Mouse (Mus musculus): ENCODE measurements around the gene Gm49721. TPM values are rescaled to one million over a fixed set of nuclear protein-coding genes. Genes with fewer than 3 reads are reported as not detected.
"Not testable (repeated sequence)": the region's sequence is repeated elsewhere in the genome, so short reads cannot be mapped to it uniquely, and the experiment has no call there.

The Gm49721 gene
- 1.1 and 1.3 TPM in 2 replicates for polyA plus RNA-seq (2012; rRNA removed)

DNA sequence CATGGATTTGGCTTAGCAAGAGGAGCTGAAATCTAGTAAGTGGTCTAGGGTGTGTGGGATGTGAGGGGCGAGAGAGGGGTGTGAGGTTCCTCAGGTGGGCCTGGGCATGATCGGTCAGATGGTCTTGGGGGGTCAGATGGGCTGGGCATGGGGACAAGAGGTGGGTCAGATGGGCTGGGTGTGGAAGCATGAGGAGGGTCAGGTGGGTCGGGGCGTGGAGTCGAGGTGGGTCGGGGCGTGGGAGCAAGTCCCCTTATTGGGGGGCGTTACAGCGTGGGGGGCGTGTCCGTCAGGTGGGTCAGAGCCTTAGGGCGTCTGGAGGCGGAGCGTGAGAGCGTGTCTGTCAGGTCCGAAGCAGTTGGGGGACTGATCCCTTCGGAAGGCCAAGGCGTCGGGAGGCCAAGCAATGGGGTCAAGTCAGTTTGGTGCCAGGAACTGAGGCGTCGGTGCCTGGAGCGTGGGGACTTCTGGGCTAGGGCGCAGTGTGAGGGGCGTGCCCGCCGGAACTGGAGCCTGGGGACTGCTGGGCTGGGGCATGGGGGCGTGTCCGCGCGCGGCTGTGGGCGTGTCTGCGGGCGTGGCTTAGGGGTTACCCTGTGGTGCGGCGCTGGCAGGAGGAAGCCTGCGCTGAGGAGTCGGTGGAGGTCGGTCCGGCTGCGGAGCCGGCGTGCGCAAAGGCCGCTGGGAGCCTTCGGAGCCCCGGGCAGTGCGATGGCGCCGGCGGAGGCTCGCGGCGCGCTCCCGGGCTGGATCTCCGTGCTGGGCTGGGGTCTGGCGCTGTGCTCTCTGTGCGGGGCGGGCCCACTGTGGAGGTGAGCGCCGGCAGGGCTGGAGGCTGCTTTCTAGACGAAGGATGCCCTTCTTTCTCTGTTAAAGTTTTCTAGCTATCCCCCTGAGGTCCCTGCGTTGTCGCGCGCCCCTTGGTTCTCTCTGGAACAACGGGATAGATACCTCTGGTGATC, at the start of gene Gm49721:
Gene Gm49721, plus strand, starts transcription at position 618 of the 962 bp plus-strand sequence.
- peak; percentile 35 to 44 for DNase-seq (ENCODE audit: extremely low spot score in 1 of 2, low spot score in 1 of 2)

DNA sequence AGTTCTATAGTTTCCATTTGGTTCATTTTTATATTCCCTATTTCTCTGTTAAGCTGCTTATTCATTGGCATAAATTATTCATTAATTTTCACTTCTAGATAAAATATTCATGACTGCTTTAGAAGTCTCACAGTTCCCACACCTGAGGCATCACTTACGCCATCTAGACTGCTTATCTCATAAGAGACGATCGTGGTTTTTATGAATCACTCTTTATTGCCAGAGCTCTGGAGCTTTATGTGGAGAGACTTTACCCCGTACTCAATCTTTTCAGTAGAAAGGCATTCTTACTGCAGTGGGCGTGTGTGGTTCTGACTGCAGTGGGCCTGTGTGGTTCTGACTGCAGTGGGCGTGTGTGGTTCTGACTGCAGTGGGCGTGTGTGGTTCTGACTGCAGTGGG, 47.1 kb upstream of the Gm49721 start:
- not testable (repeated sequence) for DNase-seq (ENCODE audit: extremely low spot score in 1 of 2, low spot score in 1 of 2)

DNA sequence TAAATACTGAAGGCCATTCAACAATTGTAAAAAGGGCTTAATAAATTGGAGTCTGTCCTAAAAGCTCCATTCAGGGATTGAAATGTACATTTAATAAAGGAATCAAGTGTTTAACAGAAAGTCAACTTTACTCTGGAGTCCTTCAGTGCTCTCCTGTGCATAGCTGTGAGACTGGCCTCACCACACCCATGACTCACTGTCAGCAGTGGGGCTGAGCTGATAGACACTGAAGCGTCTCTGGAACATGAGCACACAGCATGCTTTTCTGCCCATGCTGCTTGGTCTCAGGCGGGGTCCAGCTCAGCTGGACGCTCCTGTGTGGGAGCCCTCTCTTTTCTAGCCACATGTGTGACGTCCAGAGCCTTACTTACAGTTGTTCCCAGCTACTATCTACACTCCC, 36.1 kb upstream of the Gm49721 start:
- DNase-seq (ENCODE audit: extremely low spot score in 1 of 2, low spot score in 1 of 2): not testable (repeated sequence)

DNA sequence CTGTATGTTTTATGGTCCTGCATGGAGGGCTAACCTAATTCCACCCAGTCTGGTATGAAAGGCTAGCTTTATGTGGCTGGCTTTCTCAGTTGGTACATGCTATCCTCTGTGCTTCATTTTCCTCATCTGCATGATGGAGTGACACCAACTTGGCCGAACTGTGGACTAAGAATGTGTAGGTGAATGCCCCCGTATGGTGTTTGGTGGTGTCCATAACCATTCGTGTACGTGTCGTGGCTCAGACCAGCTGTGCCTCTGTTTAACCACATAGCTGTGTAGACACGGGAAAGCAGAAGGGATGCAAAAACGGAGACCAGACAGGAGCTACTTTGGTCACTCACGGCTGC, 31.1 kb upstream of the Gm49721 start:
- DNase-seq (ENCODE audit: extremely low spot score in 1 of 2, low spot score in 1 of 2): not testable (repeated sequence)

DNA sequence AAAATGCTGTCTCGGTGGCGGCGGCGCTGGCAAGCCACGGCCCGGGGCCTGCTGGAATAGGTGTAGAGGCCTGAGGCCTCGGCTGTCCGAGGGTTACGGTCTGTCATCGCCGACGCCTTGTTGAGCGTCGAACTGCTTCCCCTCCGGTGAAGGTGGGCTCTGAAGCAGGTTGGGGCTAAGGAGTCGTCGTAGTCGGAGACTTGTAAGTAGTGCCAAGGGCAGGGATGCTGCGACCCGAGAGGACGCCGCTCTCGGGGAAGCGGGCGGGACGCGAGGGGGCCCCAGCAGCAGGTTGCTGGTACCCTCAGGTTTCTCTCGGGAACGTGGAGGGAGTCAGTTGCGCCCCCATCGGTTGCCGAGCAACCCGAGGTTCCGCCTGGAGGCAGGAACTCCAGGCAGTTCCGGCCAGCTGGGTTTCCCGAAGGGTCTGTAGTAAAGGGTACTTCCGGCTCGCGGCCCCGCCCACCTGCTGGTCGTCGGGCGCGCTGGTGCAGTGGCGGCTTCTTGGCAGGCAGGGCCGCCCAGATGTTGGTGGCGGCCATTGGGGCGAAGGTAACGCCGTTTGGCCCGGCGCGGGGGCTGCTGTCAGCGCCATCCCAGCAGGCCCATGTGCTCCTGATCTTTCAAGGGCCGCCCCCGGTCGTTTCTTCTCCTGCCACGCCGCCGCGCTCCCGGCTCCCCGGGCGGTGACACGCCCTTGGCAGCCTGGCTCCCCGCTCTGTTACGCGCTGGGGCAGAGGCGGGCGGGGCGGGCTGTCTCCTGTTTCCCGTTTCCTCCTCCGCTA, 30.5 kb upstream of the Gm49721 start, which contains the start of gene Rsph3b:
Gene Rsph3b, minus strand, starts transcription at position 699 of the 785 bp plus-strand sequence.
- peak; percentile 59 to 78 for DNase-seq (ENCODE audit: extremely low spot score in 1 of 2, low spot score in 1 of 2)

DNA sequence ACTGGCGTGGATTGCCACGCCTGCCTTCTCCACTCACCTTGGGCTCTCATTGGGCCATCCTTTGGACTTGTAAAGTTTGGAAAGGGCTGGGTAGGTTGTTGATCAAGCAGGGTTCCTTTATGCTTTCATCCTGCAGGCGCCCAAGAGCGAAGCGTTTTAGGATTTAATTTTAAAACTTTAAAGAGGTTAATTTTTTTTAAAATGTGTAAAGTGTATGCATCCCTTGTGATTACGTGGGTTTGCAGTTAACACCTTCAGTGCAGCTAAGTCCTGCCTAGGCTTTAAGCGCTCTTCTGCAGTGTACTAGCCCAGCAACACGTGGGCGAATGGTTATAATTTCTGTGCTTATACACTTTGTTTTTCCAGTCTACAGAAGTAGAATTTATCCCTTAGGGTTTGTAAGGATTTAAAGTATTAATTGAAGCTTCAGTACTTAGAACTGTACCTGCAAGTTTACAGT, 29.9 kb upstream of the Gm49721 start:
- DNase-seq (ENCODE audit: extremely low spot score in 1 of 2, low spot score in 1 of 2): not testable (repeated sequence)

DNA sequence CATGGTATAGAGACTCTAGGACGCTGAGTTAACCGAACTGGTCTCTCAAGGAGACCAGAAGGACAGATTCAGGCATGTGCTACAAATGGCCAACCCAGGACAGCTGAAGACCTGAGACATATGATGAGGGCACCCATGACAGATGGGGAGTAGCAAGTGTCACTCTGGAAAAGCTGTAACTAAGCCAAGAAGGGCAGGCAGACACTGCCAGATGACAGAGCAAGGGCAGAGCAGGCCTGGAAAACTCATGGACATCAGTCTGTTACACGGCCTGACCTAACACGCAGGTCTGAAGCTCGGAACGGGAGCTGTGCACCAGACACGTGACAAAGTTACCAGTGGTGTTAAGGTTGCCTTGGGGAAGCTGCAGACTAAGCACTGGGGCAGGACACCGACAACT, 19.8 kb upstream of the Gm49721 start:
- not testable (repeated sequence) for DNase-seq (ENCODE audit: extremely low spot score in 1 of 2, low spot score in 1 of 2)

DNA sequence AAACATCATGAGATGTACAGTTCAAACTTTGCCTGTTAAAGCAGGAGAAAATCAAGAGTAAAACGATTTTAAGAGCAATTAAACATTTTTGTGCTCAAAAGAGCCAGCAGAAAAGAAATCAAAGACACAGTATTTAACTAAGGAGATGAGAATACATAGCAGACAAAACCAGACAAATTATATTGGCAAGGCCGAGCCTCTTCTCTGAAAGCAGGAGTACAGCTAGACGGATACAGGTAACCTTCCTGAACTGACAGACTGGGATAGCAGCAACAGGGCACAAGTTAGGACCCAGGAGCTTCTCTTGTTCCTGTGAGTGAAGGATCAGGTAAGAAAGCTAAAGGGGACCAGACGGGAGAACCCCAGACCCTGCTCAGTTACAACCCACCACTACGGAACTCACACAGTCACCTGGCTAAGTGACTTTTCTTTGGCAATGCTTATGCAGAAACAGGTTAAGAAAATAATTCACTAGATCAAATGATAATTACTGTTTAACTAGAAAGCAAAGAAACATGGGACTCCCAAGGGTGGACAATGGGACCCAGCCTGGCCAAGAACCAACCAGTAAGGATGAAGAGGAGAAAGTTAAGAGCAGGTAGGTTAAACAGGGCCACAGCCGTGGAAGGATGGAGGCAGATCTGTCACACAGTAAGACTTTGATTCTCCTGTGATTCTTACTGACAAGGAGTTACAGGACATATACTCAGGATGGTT, 19.0 kb upstream of the Gm49721 start:
- DNase-seq (ENCODE audit: extremely low spot score in 1 of 2, low spot score in 1 of 2): not testable (repeated sequence)

DNA sequence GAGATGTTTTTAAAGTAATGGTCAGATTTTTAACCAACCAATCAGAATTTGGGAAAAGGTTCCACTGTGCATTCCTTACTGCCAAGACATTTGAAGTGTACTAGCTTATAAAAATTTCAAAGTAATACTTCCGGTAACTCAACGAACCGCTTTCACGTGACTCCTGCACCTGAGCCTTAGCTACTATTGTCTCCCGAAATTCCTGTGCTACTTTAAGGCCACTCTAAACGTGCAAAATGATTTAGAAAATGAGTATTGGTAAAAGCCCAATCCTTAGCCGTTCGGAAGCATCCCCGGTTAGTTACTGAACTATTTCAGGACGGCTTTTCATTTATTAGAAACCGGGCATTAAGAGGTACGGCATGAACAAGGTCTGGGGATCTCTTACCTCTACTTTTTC, 18.4 kb upstream of the Gm49721 start:
- DNase-seq (ENCODE audit: extremely low spot score in 1 of 2, low spot score in 1 of 2): not testable (repeated sequence)

DNA sequence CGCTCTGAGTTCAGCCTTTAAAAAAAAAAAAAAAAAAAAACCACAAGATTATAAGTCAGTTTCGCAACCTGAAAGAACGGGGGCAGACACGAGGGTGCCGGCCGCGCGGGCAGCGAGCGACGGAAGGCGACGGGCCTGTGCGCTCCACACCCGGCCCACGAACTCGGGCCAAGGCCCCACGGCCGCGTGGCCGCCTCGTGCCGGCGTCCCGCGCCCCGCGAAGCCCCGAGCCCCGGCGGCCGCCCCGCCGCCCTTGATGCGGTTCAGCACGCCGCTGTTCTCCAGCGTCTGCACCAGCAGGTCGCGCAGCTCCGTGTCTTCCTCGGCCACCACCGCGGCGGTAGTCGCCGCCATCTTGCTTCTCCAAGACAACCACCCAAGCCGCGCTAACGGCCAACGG, 17.9 kb upstream of the Gm49721 start, which contains the start of gene Tagap1:
Gene Tagap1, minus strand, starts transcription at position 381 of the 400 bp plus-strand sequence.
- DNase-seq (ENCODE audit: extremely low spot score in 1 of 2, low spot score in 1 of 2): not testable (repeated sequence)

DNA sequence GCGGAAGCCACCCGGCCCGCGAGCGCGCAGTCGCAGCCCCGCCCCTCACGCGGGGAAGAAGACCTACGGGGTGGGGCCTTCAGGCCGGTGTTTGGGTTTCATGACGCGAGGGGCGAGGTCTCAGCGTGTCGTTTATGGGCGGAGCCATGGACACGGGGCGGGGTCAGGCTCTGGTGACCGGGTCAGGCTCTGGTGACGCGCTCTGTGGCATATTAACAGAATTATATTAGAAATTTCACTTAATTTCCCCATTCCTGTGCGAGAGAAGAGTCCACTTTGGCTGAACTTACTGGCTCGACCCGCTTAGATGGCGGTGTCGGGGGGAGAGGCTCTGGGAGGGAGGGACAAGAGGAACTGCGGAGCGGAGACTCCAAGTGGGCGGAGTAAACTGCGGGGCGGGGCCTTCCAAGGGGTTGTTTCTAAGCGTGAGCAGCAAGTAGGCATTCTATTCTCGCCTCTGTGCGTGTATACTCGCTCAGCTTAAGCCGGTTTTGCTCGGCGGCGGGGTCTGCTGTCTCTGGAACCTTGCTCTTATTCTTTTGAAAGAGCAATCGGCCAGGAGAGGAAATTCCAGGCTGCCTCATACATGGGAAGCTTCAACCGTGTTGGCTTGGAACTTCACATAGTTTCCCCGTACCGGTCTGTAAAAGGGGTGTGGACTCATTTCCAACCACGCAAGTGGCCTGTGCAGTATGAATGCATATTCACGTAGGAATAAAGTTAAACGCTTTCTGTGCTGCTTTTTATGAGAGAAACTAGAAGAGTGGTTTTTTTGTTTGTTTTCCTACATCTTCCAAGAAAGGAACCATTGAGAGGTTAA, 17.3 kb upstream of the Gm49721 start:
- not testable (repeated sequence) for DNase-seq (ENCODE audit: extremely low spot score in 1 of 2, low spot score in 1 of 2)

DNA sequence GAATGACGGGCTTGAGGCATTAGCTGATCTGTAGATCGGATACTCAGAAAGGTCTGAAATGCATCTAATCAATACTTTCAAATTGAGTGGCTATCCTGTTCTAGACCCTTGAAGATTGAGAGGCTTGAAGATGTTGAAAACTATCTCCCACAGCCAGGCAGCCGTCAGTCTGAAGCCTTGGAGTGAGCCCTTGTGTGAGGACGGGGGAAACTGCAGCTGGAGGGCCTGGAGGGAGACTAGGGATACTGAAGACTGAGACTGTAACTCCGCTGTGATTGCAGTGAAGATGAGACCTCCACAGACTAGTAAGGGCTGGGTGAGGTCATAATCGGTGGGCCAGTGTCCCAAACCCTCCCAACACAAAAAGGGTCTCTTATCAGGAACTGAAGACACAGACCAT, 16.4 kb upstream of the Gm49721 start:
- not testable (repeated sequence) for DNase-seq (ENCODE audit: extremely low spot score in 1 of 2, low spot score in 1 of 2)

DNA sequence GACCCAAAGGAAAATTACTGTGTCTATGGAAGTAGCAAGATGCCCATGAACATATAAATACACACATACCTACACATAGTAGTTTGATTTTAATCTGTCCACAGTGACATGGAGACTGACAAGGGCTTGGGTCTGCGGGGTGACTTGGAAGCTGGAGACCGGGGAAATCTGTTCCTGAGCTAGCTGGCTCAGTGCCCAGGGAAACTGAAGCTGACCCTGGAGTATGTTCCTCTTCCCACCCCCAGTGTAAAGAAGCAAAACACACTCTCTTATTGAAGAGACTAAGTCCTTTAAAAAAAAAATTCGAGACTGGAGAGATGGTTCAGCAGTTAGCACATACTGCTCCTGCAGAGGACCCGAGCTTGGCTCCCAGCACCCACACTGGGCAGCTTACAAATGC, 15.8 kb upstream of the Gm49721 start:
- not testable (repeated sequence) for DNase-seq (ENCODE audit: extremely low spot score in 1 of 2, low spot score in 1 of 2)

DNA sequence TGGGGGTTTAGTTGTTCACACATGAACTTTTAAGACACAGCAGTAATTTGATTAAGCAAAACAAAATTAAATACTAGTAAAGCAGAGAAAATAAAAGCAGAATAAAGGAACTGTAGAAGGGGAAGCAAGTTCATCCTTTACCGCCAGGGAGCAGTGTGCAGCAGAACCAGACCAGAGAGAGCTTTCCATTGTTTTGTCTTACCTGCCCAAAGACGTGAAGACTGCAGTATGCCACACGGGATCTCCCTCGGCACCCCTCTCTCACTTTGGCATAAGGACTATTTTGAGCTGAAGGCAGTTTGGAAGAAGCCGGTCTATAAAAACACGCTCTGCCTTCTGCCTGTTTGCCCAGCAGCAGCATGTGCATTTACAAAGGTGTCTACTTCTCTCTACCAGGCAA, 13.3 kb upstream of the Gm49721 start:
- peak in 1 of 2 experiments; percentile 42 for DNase-seq (ENCODE audit: extremely low spot score in 1 of 2, low spot score in 1 of 2)

DNA sequence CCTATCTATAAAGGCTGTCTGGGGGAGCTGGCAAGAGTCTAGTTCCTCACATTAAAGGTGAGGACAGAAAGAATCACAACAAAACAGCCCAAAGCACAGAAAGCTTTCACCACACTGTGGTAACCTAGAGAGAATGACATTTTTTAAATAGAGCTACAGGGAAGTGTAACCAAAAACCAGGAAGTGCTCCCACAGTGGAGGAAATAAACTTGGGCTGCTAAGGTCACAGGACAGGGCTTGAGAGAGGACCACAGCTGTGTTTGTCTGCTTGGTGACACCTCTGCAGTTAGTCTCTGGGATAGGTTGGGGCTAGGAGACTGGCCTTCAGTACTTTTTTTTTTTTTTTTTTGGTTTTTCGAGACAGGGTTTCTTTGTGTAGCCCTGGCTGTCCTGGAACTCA, 11.0 kb upstream of the Gm49721 start:
- DNase-seq (ENCODE audit: extremely low spot score in 1 of 2, low spot score in 1 of 2): not testable (repeated sequence)

DNA sequence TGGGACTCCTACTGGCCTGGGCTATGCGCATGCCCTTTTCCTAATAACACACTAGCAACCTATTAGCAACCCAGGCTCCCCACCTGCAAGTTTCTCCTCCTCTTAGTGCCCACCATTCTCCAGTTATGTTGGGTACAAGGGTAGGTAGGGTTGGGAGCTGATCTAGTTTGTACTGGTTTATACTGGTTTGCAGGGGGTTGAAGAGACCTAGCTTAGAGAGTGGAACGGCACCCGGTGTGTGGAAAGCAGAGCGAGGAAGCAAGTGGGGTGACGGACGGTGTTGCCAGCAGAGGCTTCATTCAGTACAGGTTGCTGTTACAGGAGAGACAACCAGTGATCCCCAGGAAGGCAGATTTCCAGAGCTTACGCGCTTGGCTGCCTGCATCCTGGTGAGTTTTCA, 8.4 kb upstream of the Gm49721 start, which contains the start of gene Rnaset2b:
Gene Rnaset2b, plus strand, starts transcription at position 301 of the 400 bp plus-strand sequence.
- DNase-seq (ENCODE audit: extremely low spot score in 1 of 2, low spot score in 1 of 2): not testable (repeated sequence)

DNA sequence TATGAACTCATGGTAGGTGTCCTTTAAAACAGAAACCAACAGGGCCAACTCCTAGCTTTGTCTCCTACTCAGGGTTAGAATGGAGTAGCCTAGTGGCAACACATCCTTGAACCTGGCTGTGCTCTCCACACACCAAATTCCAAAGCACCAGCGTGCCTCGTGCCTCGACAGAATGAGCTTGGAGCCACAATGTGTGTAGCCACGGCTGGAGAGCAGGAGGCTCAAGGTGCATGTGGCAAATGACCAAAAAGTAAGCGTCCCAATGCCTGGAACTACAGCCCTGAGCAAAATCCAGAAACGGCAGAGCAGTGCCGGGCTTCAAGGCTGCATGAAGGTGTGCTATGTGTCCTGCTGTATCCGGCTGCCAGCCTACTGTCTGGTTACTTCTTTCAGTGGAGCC, 7.5 kb upstream of the Gm49721 start:
- DNase-seq (ENCODE audit: extremely low spot score in 1 of 2, low spot score in 1 of 2): not testable (repeated sequence)

DNA sequence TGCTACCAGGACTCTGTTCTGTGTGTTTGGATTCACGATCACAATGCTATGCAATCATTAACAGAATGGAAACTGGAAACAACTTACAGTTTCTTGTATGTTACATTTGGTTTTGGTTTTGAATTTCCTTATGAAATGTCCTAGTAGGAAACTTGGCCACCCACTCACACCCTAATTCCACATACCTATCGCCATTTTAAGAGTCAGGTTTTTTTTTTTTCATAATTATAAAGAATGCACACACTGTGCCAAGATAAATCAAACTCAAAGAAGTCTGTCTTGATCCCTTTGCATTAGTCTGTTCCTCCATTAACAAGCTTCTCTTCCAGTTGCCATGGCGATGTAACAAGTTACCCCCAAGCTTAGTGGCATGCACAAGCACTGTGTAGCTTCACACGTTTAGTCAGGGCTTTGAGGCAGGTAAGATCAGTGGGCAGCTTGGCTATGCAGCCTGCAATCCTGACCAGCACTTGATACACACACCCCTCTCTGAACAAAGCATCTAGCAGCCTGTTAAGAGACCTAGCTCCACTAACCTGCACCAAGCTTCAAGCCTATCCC, 5.8 kb upstream of the Gm49721 start:
- DNase-seq (ENCODE audit: extremely low spot score in 1 of 2, low spot score in 1 of 2): not testable (repeated sequence)

DNA sequence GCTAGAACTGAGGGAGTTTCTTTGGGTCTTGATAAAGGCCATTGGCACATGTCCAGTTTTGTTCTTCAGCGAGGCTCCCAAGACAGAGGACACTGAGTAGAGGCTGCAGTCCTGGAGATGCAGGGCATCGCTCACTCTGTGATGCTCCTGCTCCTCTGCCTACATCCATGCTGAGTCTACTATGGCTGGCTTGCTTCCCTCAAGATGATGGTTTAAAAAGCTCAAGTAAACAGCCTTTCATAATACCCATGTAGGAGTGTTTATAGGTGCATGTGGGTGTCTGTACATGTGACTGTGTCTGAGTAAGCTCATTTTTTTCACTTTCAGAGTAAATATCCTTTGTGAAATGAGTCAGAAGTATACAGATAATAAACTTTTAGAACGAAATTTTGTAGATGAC, 3.7 kb upstream of the Gm49721 start:
- not testable (repeated sequence) for DNase-seq (ENCODE audit: extremely low spot score in 1 of 2, low spot score in 1 of 2)
